Mouse (Mus musculus) Muller cell, postnatal 12 days (primary cell): ENCODE measurements around the gene Thy1.
A peak's percentile ranks its signal among the peaks of the same experiment; 100 is the strongest.

Source experiments
- DNase-seq: peaks from one replicate; pipeline ENCODE4 v3.0.0-alpha.2; 2015; ENCODE audit errors: inconsistent ontology term

Thy1 gene

DNA sequence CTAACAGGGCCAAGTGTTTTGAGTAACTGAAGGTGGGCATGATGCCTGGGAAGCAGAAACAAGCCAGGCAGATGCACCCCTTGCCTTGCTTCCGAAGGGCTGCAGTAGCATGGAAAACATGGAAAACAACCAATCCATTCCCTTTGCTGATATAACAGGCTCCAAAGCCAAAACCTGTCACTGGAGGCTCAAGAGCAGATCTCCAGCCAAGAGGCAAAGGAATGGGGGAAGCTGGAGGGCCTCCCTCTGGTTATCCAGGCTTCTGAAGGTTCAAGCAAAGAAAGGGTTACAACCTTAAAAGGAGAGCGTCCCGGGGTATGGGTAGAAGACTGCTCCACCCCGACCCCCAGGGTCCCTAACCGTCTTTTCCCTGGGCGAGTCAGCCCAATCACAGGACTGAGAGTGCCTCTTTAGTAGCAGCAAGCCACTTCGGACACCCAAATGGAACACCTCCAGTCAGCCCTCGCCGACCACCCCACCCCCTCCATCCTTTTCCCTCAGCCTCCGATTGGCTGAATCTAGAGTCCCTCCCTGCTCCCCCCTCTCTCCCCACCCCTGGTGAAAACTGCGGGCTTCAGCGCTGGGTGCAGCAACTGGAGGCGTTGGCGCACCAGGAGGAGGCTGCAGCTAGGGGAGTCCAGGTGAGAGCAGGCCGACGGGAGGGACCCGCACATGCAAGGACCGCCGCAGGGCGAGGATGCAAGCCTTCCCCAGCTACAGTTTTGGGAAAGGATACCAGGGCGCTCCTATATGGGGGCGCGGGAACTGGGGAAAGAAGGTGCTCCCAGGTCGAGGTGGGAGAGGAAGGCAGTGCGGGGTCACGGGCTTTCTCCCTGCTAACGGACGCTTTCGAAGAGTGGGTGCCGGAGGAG, at the start of gene Thy1:
TSS of gene Thy1 (plus strand) at position 549 of the 872 bp plus-strand sequence.
- DNase-seq = peak; percentile 71

GRCm38 (mm10) chr9:43997681-43998080, 45.5 kb upstream of the Thy1 start:
- DNase-seq = no peak

DNA sequence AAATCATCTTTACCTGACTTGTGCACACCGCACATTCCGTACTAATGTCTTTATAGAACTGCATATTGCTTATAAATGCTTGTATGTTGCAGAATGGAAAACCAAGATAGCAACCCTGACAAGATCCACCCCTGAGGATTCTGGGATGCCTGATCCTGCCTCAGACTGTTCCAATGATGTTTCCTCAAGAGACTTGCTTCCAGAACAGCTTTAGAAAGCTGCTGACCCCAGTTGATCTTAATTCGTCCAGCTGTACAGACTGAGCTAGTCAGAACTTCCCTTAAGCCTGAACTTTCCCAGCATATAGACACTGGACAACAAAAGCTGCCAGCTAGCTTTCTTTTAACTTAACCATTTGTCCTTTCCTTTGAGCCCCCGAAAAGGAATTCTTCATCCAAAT, 44.3 kb upstream of the Thy1 start:
- no peak for DNase-seq

DNA sequence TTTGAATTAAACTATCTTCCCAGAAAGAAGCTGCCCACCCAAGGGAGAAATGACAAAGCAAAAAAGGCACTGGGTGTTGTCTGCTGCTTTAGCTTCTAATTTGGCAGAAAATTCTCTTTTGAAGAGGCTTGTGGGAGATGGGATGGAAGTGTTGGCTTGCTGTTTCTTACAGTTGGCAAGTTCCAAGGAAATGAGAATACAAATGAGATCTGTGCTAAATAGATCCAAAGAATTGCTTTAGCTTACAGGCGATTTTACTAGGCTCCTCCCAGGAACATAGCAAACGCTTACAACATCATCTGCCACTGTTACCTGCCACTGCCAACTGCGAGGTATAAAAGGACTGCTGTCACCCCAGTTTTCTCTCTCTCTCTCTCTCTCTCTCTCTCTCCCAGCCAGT, 38.8 kb upstream of the Thy1 start:
- peak; percentile 25 for DNase-seq

- DNase-seq = no peak
These were observed 37.9 kb upstream of the Thy1 start for GRCm38 (mm10) chr9:44005305-44005704.

DNA sequence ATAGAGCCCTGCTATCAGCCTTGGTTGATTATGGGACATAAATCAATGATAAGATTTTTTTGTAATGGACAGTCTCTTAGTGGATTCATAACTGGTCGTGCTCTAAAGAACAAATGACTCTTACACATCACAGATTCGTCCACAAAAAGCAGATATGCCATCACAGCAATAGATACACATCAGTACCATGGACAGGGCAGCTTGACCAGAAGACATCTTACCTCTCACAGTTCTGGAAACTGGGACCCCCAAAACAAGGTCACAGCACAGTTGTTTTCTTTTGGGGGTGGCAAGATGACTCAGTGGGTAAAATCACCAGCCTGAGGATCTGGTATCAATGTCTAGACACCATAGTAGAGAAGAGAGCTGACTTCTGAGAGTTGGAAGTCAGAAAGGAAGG, 35.9 kb upstream of the Thy1 start:
- DNase-seq = no peak

DNA sequence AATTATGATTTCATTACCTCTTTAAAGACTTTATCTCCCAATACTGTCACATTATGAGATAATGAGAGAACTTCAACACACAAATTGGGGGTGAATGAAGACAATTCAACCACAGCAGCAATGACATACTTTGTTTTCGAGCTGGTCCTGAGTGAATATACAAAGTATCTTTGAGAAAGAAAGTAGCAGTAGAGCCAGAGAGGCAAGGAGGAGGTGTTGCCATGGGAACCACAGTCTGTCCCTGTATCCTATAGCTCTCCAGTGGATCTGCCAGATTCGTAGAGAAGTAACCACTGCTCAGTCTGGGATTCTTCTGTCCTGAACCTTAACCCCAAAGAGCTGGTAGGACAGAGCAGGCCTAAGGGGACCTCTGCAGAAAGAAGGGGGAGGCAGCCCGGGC, 35.2 kb upstream of the Thy1 start:
- no peak for DNase-seq

GRCm38 (mm10) chr9:44010900-44011299, 32.3 kb upstream of the Thy1 start:
- no peak for DNase-seq

DNA sequence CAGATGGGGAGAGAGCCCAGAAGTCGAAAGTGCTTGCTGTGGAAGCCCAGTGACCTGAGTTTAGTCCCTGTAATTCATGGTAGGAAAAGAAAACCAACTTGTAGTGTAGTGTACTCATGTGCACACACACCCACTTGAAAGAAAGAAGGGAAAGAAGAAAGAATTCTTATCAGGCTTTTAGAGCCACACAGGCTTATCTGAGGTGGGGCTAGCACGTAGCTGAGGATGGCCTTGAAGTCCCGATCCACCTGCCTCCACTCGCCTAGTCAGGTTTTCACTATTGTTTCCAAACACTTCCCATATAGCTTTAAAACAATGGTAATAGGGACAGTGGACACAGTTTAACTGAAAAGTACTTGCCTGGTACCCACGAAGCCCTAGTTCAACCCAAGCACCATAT, 31.5 kb upstream of the Thy1 start:
- no peak for DNase-seq

DNA sequence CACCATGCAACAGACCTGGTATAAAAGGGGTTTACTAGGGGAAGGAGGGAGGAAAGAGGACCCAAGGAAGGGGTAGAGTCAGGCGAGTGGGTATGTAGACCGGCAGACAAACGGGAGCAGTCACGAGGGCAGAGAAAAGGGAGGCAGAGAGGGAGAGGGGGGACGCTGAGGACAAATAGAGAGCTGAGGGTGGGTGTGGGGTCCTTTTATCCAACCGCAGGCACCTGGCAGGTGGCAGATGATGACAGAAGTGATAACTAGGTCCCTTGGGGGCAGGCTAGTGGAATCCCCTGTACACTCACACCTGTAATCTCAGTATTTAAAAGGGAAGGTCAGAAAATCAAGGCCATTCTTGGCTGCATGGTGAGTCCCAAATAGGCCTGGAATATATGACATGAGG, 31.0 kb upstream of the Thy1 start:
- no peak for DNase-seq

GRCm38 (mm10) chr9:44012761-44013301, 30.4 kb upstream of the Thy1 start:
- DNase-seq = no peak

GRCm38 (mm10) chr9:44013781-44014180, 29.4 kb upstream of the Thy1 start:
- no peak for DNase-seq

DNA sequence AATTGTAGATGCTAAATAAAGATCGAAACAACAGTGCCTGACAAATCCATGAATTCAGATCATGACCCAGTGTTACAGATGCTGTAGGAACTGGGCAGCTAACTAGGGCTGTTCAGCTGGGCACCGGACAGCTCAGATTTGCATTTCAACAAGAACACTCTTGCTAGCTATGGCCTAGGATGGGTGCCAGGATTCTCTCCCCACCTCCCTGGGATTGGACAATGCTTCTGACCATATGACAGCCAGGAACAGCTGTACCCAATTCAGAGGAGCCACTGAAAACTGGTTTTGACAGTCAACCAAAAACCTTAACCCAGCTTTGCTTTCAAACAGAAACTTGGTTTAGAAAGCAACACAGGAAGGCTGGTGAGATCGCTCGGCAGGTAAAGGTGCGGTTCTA, 26.9 kb upstream of the Thy1 start:
- DNase-seq = peak; percentile 30

DNA sequence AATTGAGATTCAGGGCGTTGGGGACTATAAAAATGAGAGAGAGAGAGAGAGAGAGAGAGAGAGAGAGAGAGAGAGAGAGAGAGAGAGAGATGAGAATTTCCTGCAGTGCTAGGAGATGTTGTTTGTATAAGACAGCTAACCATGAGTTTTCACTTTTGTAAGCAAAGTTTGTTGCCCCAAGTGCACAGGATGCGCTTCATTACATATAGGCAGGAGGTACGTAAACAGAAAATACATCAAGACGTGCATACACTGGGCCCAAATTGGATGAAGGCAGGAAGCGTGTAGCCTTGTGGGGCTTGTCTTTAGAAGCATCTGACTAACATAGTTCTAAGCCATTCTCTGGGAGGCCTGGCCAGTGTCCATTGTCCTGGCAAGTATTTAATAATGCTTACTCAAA, 25.3 kb upstream of the Thy1 start:
- DNase-seq = no peak

DNA sequence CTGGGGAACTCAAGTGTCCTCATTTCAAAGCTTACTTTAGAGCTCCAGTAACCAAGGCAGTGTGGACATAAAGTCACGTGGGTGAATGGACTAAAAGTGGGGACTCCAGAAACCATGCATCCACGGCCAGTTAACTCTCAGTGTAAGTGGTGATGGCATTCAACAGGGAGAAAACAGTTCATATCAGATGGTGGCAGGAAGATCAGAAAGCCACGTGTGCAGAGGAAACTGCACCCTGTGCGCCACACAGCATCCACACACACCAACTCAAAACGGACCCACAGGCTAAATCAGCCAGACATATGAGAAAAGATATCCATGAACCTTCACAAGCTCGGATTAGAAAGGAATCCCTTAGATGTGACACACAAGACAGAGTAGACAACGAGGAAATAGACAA, 23.2 kb upstream of the Thy1 start:
- no peak for DNase-seq

GRCm38 (mm10) chr9:44022100-44022847, 20.9 kb upstream of the Thy1 start:
- no peak for DNase-seq

- DNase-seq = no peak
These were observed 19.1 kb upstream of the Thy1 start for GRCm38 (mm10) chr9:44024096-44024495.

- peak; percentile 55 for DNase-seq
These were observed 13.5 kb upstream of the Thy1 start for GRCm38 (mm10) chr9:44029580-44030236.

GRCm38 (mm10) chr9:44030646-44031045, 12.5 kb upstream of the Thy1 start:
- no peak for DNase-seq

GRCm38 (mm10) chr9:44031079-44031478, 12.1 kb upstream of the Thy1 start:
- DNase-seq = no peak

- DNase-seq = no peak
These were observed 11.2 kb upstream of the Thy1 start for GRCm38 (mm10) chr9:44031946-44032345.

DNA sequence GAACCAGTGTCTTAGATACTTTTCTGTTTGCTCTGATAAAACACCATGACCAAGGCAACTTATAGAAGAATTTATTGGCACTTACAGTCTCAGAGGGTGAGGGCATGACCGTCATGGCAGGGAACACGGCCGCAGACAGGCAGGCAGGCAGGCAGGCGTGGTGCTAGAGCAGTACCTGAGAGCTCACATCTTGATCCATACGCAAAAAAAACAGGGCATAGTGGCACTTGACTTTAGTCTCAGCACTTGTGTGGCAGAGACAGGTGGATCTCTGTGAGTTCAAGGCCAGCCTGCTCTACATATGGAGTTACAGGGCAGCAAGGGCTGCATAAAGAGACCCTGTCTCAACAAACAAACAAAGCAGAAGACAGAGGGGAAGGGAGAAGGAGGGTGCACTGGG, 9.9 kb upstream of the Thy1 start:
- DNase-seq = no peak
